Mouse (Mus musculus) midbrain, embryonic 11.5 days (tissue): ENCODE measurements at regions not wholly inside any gene's neighbourhood (a gene's known extent, or its start where the extent isn't known, plus 50 kb on each side); places are given as distances from the start of the nearest gene placed in this dataset.

Experiments used
- ATAC-seq: fragments of 200-750 bp; cut with Nextera tagmentation; 2 replicates; pipeline ENCODE4 v1.8.0; 2017; ENCODE audit warnings: moderate TSS enrichment, moderate library complexity; ENCODE audit not compliant: low FRiP score
- DNase-seq: peaks from one replicate; pipeline ENCODE4 v3.0.0; 2015; ENCODE audit warnings: low spot score; ENCODE audit errors: missing footprints
- H3K27ac ChIP-seq: fragments of 300-500 bp; sonication (generic); 2 replicates; pipeline ENCODE4 v1.5.1; 2014; ENCODE audit warnings: low read depth, low read length
- H3K27me3 ChIP-seq: fragments of 300-500 bp; sonication (generic); 2 replicates; pipeline ENCODE4 v1.6.1; 2014; ENCODE audit warnings: mild to moderate bottlenecking, low read length, moderate library complexity, mixed read lengths; ENCODE audit not compliant: control insufficient read depth, insufficient read depth
- H3K36me3 ChIP-seq: fragments of 300-500 bp; sonication (generic); 2 replicates; pipeline ENCODE4 v1.6.1; 2014; ENCODE audit warnings: mild to moderate bottlenecking, low read length, moderate library complexity, mixed read lengths; ENCODE audit not compliant: control insufficient read depth, insufficient read depth
- H3K4me1 ChIP-seq: fragments of 300-500 bp; sonication (generic); 2 replicates; pipeline ENCODE4 v1.6.1; 2014; ENCODE audit warnings: low read length; ENCODE audit not compliant: control insufficient read depth, insufficient read depth
- H3K4me2 ChIP-seq: fragments of 300-500 bp; sonication (generic); 2 replicates; pipeline ENCODE4 v1.6.1; 2014; ENCODE audit warnings: mild to moderate bottlenecking, moderate library complexity
- H3K4me3 ChIP-seq: fragments of 300-500 bp; sonication (generic); 2 replicates; pipeline ENCODE4 v1.5.1; 2014; ENCODE audit warnings: low read depth, low read length
- H3K9ac ChIP-seq: fragments of 300-500 bp; sonication (generic); 2 replicates; pipeline ENCODE4 v1.6.1; 2014; ENCODE audit warnings: low read length
- H3K9me3 ChIP-seq: fragments of 300-500 bp; sonication (generic); 2 replicates; pipeline ENCODE4 v1.6.1; 2016; ENCODE audit warnings: low read length; ENCODE audit not compliant: control insufficient read depth
- WGBS: fragments of 180-500 bp; shearing (Covaris S2); extraction: QIAGEN DNeasy Blood & Tissue Kit; methylation state at CpG from one replicate; pipeline ENCODE4 v1.1.7; 2014; 5-methylcytosine and 5-hydroxymethylcytosine counted together

DNA sequence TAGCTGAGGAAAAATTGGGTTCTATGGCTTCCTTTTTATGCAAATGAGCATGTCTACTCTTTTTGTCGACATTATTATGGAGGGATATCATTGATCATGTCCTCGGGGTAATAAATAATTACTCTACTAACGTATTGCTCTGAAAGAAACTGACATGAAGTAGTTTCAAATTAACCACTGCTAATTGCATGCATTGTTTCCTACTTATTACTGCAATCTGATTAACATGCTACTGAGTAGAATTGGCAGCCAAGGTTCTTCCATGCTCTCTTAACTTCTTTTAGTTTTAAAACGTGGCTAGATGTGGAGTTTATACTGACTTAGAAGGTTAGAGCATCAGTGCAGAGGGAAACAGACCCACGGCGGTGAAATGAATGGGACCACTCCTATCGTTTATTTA, 137.3 kb upstream of the Gk2 start:
- H3K36me3 ChIP-seq, result no peaks in the 10 kb centered on the region
- H3K4me3 ChIP-seq, result no peak overlapping the region
- no peak overlapping the region for H3K4me2 ChIP-seq
- no peaks in the 10 kb centered on the region for H3K4me1 ChIP-seq
- no peaks in the 10 kb centered on the region for H3K27me3 ChIP-seq
- no peaks in the 10 kb centered on the region for H3K9me3 ChIP-seq
- H3K27ac ChIP-seq, result no peak overlapping the region
- 77% methylated on average over 7 of the region's 7 CpGs for WGBS
- no peak overlapping the region for H3K9ac ChIP-seq
- no peak for DNase-seq
- ATAC-seq, result no peak

GRCm38 (mm10) chr5:97582509-97582908, 125.7 kb upstream of the Gk2 start:
- DNase-seq, result no peak
- Histone ChIP-seq H3K9me3 (no peaks in the 10 kb centered on the region), H3K27ac (no peak overlapping the region), H3K27me3 (no peaks in the 10 kb centered on the region), H3K9ac (no peak overlapping the region), H3K4me1 (no peaks in the 10 kb centered on the region), H3K36me3 (no peaks in the 10 kb centered on the region), H3K4me2 (no peak overlapping the region), H3K4me3 (no peak overlapping the region)
- ATAC-seq, result no peak
- 88% methylated on average over 2 of the region's 2 CpGs for WGBS

- Histone ChIP-seq H3K27ac (no peak overlapping the region), H3K4me1 (no peaks in the 10 kb centered on the region), H3K36me3 (no peaks in the 10 kb centered on the region), H3K9ac (no peak overlapping the region), H3K4me2 (no peak overlapping the region), H3K9me3 (no peaks in the 10 kb centered on the region), H3K4me3 (no peak overlapping the region), H3K27me3 (no peaks in the 10 kb centered on the region)
- no peak for DNase-seq
- ATAC-seq, result no peak
- 80% methylated on average over 5 of the region's 5 CpGs for WGBS
Observed at GRCm38 (mm10) chr5:97565486-97565885, 108.7 kb upstream of the Gk2 start.

DNA sequence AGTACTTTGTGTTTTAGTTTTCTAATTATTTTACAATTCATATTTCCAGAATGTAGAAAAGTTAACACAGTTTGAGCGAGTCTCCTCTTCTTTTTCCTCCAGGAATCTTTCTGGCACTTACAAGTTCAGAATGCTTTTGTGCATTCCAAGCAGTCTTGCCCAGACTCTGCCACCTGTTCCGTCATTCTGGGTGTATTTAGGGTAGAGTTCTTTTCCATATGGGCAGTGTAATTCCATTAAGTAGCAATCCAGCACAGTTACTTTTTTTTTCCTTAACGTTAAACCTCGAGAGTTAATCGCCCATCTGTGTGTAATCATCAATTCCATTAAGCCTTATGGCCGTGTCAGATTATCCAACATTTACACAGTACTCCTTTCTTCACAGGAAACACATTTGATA, 106.9 kb upstream of the Gk2 start:
- no peak overlapping the region for H3K9ac ChIP-seq
- no peaks in the 10 kb centered on the region for H3K27me3 ChIP-seq
- no peaks in the 10 kb centered on the region for H3K36me3 ChIP-seq
- no peaks in the 10 kb centered on the region for H3K4me1 ChIP-seq
- WGBS, result 85% methylated on average over 6 of the region's 6 CpGs
- H3K4me3 ChIP-seq, result no peak overlapping the region
- no peak overlapping the region for H3K27ac ChIP-seq
- DNase-seq (no peak), ATAC-seq (no peak)
- H3K9me3 ChIP-seq, result no peaks in the 10 kb centered on the region
- H3K4me2 ChIP-seq, result no peak overlapping the region

- H3K9me3 ChIP-seq, result no peaks in the 10 kb centered on the region
- ATAC-seq, result no peak
Observed at GRCm38 (mm10) chr5:97554274-97554673, 97.5 kb upstream of the Gk2 start.

GRCm38 (mm10) chr5:97553122-97553521, 96.3 kb upstream of the Gk2 start:
- WGBS, result 55% methylated on average over 3 of the region's 3 CpGs
- Histone ChIP-seq H3K27me3 (no peaks in the 10 kb centered on the region), H3K36me3 (no peaks in the 10 kb centered on the region), H3K4me1 (no peaks in the 10 kb centered on the region), H3K9me3 (no peaks in the 10 kb centered on the region), H3K4me3 (no peak overlapping the region), H3K27ac (no peak overlapping the region), H3K9ac (no peak overlapping the region), H3K4me2 (no peak overlapping the region)
- DNase-seq, result no peak
- no peak for ATAC-seq

More at GRCm38 (mm10) chr5:97554274-97554673, 97.5 kb upstream of the Gk2 start:
- no peaks in the 10 kb centered on the region for H3K36me3 ChIP-seq
- no peak overlapping the region for H3K4me3 ChIP-seq
- H3K4me1 ChIP-seq, result no peaks in the 10 kb centered on the region
- no peak for DNase-seq
- no peaks in the 10 kb centered on the region for H3K27me3 ChIP-seq
- no peak overlapping the region for H3K27ac ChIP-seq
- no peak overlapping the region for H3K4me2 ChIP-seq
- no peak overlapping the region for H3K9ac ChIP-seq
- 89% methylated on average over 6 of the region's 6 CpGs for WGBS

GRCm38 (mm10) chr5:97537492-97538257, 80.9 kb upstream of the Gk2 start:
- Histone ChIP-seq H3K4me2 (no peak overlapping the region), H3K27ac (no peak overlapping the region), H3K4me3 (no peak overlapping the region), H3K9ac (no peak overlapping the region), H3K9me3 (no peaks in the 10 kb centered on the region), H3K27me3 (no peaks in the 10 kb centered on the region), H3K4me1 (no peaks in the 10 kb centered on the region), H3K36me3 (no peaks in the 10 kb centered on the region)
- ATAC-seq (no peak), DNase-seq (no peak)
- 33% methylated on average over 3 of the region's 3 CpGs for WGBS

GRCm38 (mm10) chr5:97533733-97534132, 76.9 kb upstream of the Gk2 start:
- ATAC-seq, result no peak
- no peak overlapping the region for H3K27ac ChIP-seq
- WGBS, result 81% methylated on average over 5 of the region's 5 CpGs

DNA sequence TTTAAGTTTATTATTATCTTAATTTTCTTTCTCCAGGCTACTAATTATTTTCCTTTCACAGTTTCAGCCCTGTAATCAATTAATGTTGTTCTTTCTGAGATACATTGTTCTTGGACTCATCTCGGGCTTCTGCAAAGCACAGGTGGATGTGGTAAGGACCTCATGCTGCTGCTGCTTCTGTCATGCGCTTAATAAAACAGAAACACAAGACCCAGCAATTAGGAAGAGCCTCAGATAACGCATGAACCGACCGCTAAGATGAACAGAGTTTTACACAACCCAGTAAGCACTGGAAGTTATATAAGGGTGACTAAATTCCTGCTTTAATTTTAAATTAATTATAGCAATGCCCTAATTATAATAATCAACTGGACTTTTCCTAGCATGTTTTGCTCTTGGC, 70.7 kb upstream of the Gk2 start:
- 85% methylated on average over 5 of the region's 5 CpGs for WGBS
- Histone ChIP-seq H3K4me2 (no peak overlapping the region), H3K9ac (no peak overlapping the region), H3K9me3 (no peaks in the 10 kb centered on the region), H3K27me3 (no peaks in the 10 kb centered on the region), H3K27ac (no peak overlapping the region), H3K4me3 (no peak overlapping the region), H3K4me1 (no peaks in the 10 kb centered on the region), H3K36me3 (no peaks in the 10 kb centered on the region)
- ATAC-seq (no peak), DNase-seq (no peak)

More at GRCm38 (mm10) chr5:97533733-97534132, 76.9 kb upstream of the Gk2 start:
- DNase-seq, result no peak
- Histone ChIP-seq H3K9ac (no peak overlapping the region), H3K36me3 (no peaks in the 10 kb centered on the region), H3K27me3 (no peaks in the 10 kb centered on the region), H3K4me3 (no peak overlapping the region), H3K4me1 (no peaks in the 10 kb centered on the region), H3K4me2 (no peak overlapping the region), H3K9me3 (no peaks in the 10 kb centered on the region)
